Mouse (Mus musculus) olfactory bulb, adult 2 months (tissue): ENCODE results near the gene Tcte1.

Source experiments
- CTCF ChIP-seq: fragments of 200-500 bp; IDR thresholded peaks from 2 replicates; pipeline ENCODE4 v1.5.1; 2012; ENCODE audit warnings: low read depth, mild to moderate bottlenecking, low read length, moderate library complexity; ENCODE audit not compliant: insufficient read depth
- POLR2A ChIP-seq: fragments of 200-500 bp; IDR thresholded peaks from 2 replicates; pipeline ENCODE4 v1.6.1; 2012; ENCODE audit warnings: mild to moderate bottlenecking, low read depth, low read length, moderate library complexity; ENCODE audit not compliant: insufficient read depth

GRCm38 (mm10) chr17:45520136-45520535, 3.1 kb upstream of the Tcte1 start:
- no peak for TF ChIP-seq CTCF
- no peak for TF ChIP-seq POLR2A
